Mouse (Mus musculus): Measurements from ENCODE around the gene Gm10644. TPM values are rescaled to one million over a fixed set of nuclear protein-coding genes. Genes with fewer than 3 reads are reported as not detected.

Gm10644 gene
- polyA plus RNA-seq, 1 experiment: not detected

DNA sequence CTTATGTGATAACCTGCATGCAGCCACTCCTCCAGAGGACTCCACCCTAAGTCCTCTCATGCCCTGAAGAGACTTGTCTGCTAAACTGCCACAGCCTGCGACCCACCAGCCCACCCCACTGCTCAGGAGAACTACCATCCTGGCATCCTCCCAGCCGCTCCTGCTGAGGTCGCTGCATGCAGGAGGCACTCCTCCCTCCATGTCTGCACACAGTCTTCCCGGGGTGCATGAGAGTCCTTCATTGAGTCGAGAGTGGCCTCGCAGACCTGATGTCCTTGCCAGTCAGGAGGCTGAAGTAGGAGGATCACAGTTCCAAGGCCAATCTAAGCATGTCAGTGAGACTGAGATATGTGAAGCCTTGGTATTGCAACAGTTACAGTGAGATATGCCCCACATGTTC lies 37.4 kb downstream of the Gm10644 start:
- TF ChIP-seq POLR2A (IDR thresholded peaks at IDR 0.05; ENCODE audit: borderline replicate concordance, control insufficient read depth, low read depth, low read length): no peak
- Histone ChIP-seq H3K27ac (ENCODE audit: control insufficient read depth, insufficient read depth, low read depth, low read length, poor library complexity) (no peak overlapping the region), H3K4me3 (replicated peaks; ENCODE audit: control insufficient read depth, low read depth, low read length) (no peak overlapping the region), H3K4me1 (ENCODE audit: control insufficient read depth, insufficient read depth, low read length) (no peaks in the 10 kb centered on the region)
- WGBS: 77% methylated on average over 6 of the region's 6 CpGs

DNA sequence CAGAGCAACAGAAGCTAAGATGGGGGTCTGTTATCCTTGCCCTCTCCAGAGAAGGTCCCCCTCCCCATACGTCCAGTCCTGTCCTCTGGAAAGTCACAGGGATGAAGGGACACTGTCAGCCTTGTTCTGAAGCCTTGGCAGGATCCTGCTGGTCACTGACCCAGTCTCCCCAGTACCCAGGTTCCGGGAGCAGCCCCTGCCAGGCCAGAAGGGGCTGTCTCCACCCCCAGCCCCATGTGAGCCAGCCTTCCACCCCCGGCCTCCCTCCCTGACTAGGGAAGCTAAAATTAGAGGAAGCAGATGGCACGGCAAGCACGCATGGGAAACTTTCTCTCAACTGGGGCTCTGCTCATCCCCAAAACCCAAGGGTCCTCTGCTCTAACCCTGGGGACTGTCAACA lies 39.0 kb downstream of the Gm10644 start:
- no peak overlapping the region for H3K27ac ChIP-seq (ENCODE audit: control insufficient read depth, insufficient read depth, low read depth, low read length, poor library complexity)
- TF ChIP-seq POLR2A (IDR thresholded peaks at IDR 0.05; ENCODE audit: borderline replicate concordance, control insufficient read depth, low read depth, low read length) (no peak), CTCF (IDR thresholded peaks at IDR 0.05; ENCODE audit: control insufficient read depth, insufficient read depth, low read length) (no peak)
- no peak overlapping the region for H3K4me3 ChIP-seq (replicated peaks; ENCODE audit: control insufficient read depth, low read depth, low read length)
- WGBS: 36% methylated on average over 5 of the region's 5 CpGs
- H3K4me1 ChIP-seq (ENCODE audit: control insufficient read depth, insufficient read depth, low read length): no peaks in the 10 kb centered on the region

DNA sequence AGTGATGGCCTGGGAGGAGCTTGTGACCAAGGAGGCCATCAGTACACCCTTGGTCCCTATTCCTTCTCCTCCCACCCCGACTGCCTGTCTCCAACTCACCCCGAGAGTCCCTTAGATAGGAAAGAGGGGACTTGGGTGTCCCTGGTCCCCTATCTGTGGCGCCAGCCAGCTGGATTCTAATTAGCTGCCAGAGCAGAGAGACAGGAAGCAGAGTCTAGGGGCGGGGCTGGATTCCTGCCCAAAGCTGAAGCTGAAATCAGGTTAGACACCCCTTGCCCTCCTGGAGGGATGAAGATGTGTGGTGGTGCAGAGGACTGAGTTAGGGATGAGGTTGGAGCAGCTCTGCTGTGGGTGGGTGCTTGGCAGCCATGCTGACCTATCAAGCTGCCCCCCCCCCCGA lies 40.1 kb downstream of the Gm10644 start:
- no peak overlapping the region for H3K4me3 ChIP-seq (replicated peaks; ENCODE audit: control insufficient read depth, low read depth, low read length)
- TF ChIP-seq CTCF (IDR thresholded peaks at IDR 0.05; ENCODE audit: control insufficient read depth, insufficient read depth, low read length) (no peak), POLR2A (IDR thresholded peaks at IDR 0.05; ENCODE audit: borderline replicate concordance, control insufficient read depth, low read depth, low read length) (no peak)
- WGBS: 40% methylated on average over 5 of the region's 5 CpGs
- no peak overlapping the region for H3K27ac ChIP-seq (ENCODE audit: control insufficient read depth, insufficient read depth, low read depth, low read length, poor library complexity)
- H3K4me1 ChIP-seq (ENCODE audit: control insufficient read depth, insufficient read depth, low read length): no peaks in the 10 kb centered on the region

DNA sequence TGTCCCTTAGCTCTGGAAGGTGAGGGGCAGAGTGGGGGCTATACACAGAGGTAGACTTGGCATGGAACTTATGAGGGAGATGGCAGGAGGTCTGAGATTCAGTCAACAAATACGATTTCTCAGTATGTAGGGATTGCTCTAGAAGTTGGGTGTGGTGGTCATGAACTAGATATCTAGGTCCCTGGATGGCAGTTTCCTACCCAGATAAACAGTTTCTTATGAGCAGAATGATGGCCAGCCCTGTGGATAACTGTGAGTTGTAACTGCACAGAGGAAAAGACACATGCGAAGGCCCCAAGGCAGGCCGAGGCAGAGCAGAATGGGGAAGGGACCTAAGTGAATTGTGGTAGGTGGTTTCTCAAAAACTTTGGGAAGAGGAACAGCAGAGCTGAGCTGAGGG lies 40.8 kb downstream of the Gm10644 start:
- WGBS: 47% methylated on average over 3 of the region's 3 CpGs
- H3K4me1 ChIP-seq (ENCODE audit: control insufficient read depth, insufficient read depth, low read length): no peaks in the 10 kb centered on the region
- H3K27ac ChIP-seq (ENCODE audit: control insufficient read depth, insufficient read depth, low read depth, low read length, poor library complexity): no peak overlapping the region
- no peak overlapping the region for H3K4me3 ChIP-seq (replicated peaks; ENCODE audit: control insufficient read depth, low read depth, low read length)
- TF ChIP-seq POLR2A (IDR thresholded peaks at IDR 0.05; ENCODE audit: borderline replicate concordance, control insufficient read depth, low read depth, low read length): no peak
- TF ChIP-seq CTCF (IDR thresholded peaks at IDR 0.05; ENCODE audit: control insufficient read depth, insufficient read depth, low read length): no peak

DNA sequence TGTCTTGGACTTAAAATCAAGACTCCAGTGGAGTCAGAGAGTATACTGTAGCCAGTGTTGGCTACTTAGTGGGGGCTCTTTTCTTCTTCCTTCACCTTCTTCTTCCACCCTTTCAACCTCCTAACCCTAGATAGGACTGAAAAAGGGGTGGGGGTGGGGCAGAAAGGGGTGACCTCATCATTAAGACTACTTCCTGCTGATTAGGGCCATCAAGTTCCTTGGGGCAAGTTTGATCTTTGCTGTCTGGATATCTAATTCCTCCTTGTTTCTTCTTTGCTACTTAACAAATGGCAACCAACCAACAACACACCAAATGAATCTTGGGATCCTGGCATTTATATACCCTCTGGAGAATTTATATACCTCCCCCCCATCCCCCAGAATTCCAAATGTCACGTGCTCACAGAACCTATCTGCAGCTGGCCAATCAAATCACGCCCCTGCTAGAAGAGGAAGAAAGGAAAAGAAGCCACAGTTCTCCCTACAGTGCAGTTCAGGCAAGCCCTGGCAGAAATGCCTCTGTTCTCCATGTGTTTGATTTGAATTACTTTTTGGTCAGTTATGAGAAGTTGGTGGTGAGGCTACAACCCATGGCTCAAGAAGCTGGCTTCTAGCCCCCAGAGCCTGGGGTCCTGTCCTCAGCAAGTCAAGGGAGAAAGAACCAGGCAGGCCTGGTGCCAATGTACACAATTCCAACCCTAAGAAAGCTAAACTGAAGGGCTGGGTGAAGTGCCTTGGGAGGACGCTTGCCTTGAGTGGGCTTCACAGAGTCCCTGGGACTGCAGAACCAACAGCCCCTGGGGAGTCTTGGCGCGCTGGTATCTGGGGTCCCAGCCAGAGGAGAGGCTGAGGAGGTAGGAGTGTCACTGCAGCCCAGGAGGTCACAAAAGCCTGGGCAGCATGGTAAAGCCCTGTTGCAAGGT lies 42.9 kb downstream of the Gm10644 start:
- Histone ChIP-seq H3K4me3 (replicated peaks; ENCODE audit: control insufficient read depth, low read depth, low read length) (no peak overlapping the region), H3K27ac (ENCODE audit: control insufficient read depth, insufficient read depth, low read depth, low read length, poor library complexity) (no peak overlapping the region), H3K4me1 (ENCODE audit: control insufficient read depth, insufficient read depth, low read length) (no peaks in the 10 kb centered on the region)
- no peak for TF ChIP-seq CTCF (IDR thresholded peaks at IDR 0.05; ENCODE audit: control insufficient read depth, insufficient read depth, low read length)
- TF ChIP-seq POLR2A (IDR thresholded peaks at IDR 0.05; ENCODE audit: borderline replicate concordance, control insufficient read depth, low read depth, low read length): no peak
- 64% methylated on average over 5 of the region's 5 CpGs for WGBS

DNA sequence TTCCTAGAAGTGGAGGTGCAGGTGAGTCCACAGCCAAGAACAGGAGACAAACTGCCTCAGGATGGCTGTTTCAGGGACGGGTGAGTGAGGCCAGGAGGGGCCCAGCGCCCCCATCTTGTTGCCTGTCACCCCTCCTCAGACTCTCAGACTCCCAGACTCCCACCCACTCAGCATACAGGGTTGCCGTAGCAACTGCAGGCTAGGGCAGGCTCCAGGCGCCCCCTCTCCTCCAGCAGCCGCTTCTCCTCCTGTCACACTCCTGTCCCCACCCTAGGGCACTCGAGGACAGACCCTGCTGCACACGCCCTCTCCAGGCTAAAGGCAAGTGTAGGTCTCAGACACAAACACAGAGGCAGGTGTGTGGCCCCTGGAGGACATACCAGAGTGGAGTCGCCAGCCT lies 45.7 kb downstream of the Gm10644 start:
- no peak overlapping the region for H3K27ac ChIP-seq (ENCODE audit: control insufficient read depth, insufficient read depth, low read depth, low read length, poor library complexity)
- H3K4me1 ChIP-seq (ENCODE audit: control insufficient read depth, insufficient read depth, low read length): no peaks in the 10 kb centered on the region
- no peak overlapping the region for H3K4me3 ChIP-seq (replicated peaks; ENCODE audit: control insufficient read depth, low read depth, low read length)
- TF ChIP-seq CTCF (IDR thresholded peaks at IDR 0.05; ENCODE audit: control insufficient read depth, insufficient read depth, low read length): no peak
- TF ChIP-seq POLR2A (IDR thresholded peaks at IDR 0.05; ENCODE audit: borderline replicate concordance, control insufficient read depth, low read depth, low read length): no peak
- 76% methylated on average over 8 of the region's 8 CpGs for WGBS

DNA sequence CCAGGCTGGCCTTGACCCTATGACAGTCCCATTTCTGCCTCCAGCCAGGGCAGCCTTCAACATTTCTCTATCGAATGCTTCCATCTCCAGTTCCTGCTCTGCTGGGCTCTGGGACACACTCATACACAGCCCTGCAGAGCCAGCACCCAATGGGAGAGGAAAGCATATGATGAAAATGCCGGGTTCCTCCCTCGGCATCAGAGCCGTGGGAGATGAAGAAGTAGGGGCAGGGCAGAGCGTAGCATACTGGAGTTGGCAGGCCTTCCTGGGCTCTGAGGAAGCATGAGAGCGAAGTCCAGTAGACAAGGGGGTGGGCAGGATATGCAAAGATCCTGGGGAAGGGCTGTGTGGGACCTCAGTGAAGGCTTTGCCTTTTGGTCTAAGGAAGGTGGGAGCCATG lies 46.4 kb downstream of the Gm10644 start:
- Histone ChIP-seq H3K4me1 (ENCODE audit: control insufficient read depth, insufficient read depth, low read length) (no peaks in the 10 kb centered on the region), H3K4me3 (replicated peaks; ENCODE audit: control insufficient read depth, low read depth, low read length) (no peak overlapping the region), H3K27ac (ENCODE audit: control insufficient read depth, insufficient read depth, low read depth, low read length, poor library complexity) (no peak overlapping the region)
- no peak for TF ChIP-seq CTCF (IDR thresholded peaks at IDR 0.05; ENCODE audit: control insufficient read depth, insufficient read depth, low read length)
- TF ChIP-seq POLR2A (IDR thresholded peaks at IDR 0.05; ENCODE audit: borderline replicate concordance, control insufficient read depth, low read depth, low read length): no peak
- WGBS: 75% methylated on average over 6 of the region's 6 CpGs

DNA sequence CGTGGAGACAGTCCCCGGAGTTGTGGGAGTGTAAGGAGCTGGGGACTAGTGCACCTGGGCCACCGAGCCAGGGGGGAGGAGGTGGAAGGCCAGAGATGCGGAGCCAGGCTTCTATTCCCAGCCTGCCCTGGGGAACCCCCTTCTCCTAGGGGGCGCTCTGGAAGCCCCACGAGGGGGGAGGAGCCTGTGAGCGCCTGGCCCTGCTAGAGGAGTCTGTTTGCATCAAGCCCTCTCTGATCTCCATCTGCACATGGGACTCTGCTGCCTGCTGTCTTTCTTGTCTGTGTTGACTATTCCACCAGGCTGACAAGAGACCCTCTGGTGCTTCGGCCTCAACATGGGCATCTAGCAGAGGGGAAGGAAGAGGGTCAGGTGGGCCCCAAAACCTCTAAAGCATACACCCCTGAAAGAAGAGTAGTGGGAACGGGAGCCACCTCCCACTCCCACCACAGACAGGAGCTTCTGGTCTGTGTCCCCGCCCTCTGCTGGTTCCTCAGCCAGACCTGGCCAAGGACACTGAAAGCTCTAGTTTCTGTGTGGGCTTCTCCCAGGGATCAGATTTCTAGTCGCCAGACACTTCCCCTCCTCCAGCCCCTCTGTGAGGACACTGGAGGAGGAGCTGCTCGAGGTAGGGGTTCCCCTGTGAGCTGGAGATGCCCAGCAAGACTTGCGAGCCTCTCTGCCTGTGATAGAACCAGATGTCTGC lies 51.9 kb downstream of the Gm10644 start:
- 48% methylated on average over 12 of the region's 13 CpGs for whole genome bisulfite sequencing
- TF ChIP-seq POLR2A (IDR thresholded peaks at IDR 0.05; ENCODE audit: borderline replicate concordance, control insufficient read depth, low read depth, low read length) (no peak), CTCF (IDR thresholded peaks at IDR 0.05; ENCODE audit: control insufficient read depth, insufficient read depth, low read length) (no peak)

More for the DNA sequence above, 51.9 kb downstream of the Gm10644 start:
- Histone ChIP-seq H3K4me3 (replicated peaks; ENCODE audit: control insufficient read depth, low read depth, low read length) (no peak overlapping the region), H3K4me1 (ENCODE audit: control insufficient read depth, insufficient read depth, low read length) (no peaks in the 10 kb centered on the region), H3K27ac (ENCODE audit: control insufficient read depth, insufficient read depth, low read depth, low read length, poor library complexity) (no peak overlapping the region)
